Comparison of ENCODE assay signal across 16 mouse cellular contexts in the genomic region with DNA sequence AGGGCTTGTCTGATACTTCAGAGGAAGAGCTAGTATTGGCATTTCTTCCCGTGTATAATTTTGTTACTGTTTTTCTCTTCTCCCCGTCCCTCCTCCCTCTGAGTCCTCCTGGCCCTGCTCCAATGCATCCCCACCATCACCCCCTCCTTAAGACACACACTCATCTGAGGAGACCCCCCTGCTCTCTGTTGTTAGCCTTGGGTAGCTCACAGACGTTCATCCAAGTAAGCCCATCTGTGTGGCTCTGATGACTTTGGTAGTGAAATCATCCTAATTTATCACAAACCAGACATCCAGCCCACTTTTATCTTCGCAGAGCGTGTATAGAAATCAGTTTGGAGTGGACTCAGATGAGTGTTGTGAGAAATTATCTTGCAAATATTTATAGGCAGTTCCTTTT. TPM values are rescaled to one million over a fixed set of nuclear protein-coding genes. Genes with fewer than 3 reads are reported as not detected.
DNase-seq lines count a peak whose midpoint lies in the region; ATAC-seq and TF ChIP-seq lines count a peak whose summit lies in the region.
"Had no signal": no experiment of that assay in that cellular context is flagged by ENCODE, and none has a peak within 500 bp of the region (broad histone marks: within the 10 kb centered on the region; RNA-seq: fewer than 3 reads in every experiment).

No protein-coding gene starts in this region.

- TF ChIP-seq EP300 in stomach, postnatal 0 days (optimal IDR thresholded peaks at IDR 0.05), result no peak

- H3K9ac ChIP-seq in hindbrain, embryonic 11.5 days (ENCODE audit: low read depth, low read length), result no peak overlapping the region
- H3K9ac ChIP-seq in stomach, embryonic 15.5 days, result no peak overlapping the region
- no peak overlapping the region for H3K9ac ChIP-seq in stomach, postnatal 0 days (ENCODE audit: low read length)
- peak overlapping the region; percentile 32; the same call in 1 of the 2 replicates for H3K9ac ChIP-seq in limb, embryonic 13.5 days
- H3K9ac ChIP-seq in kidney, embryonic 15.5 days, result no peak overlapping the region
- H3K9ac ChIP-seq: embryonic facial prominence, embryonic 15.5 days; heart, embryonic 13.5 days had no signal

- H3K4me1 ChIP-seq in hindbrain, embryonic 11.5 days (replicated peaks; ENCODE audit: control insufficient read depth, insufficient read depth, low read length), result peaks cover 3% of the 10 kb centered on the region; the same call in 1 of the 2 replicates
- peaks cover 47% of the 10 kb centered on the region for H3K4me1 ChIP-seq in hindbrain, embryonic 10.5 days (replicated peaks)
- peaks cover 4% of the 10 kb centered on the region; the same call in 1 of the 2 replicates for H3K4me1 ChIP-seq in stomach, embryonic 15.5 days
- H3K4me1 ChIP-seq in stomach, postnatal 0 days (replicated peaks; ENCODE audit: control insufficient read depth, insufficient read depth), result no peaks in the 10 kb centered on the region
- H3K4me1 ChIP-seq in limb, embryonic 13.5 days, result peaks cover 79% of the 10 kb centered on the region
- peaks cover 21% of the 10 kb centered on the region for H3K4me1 ChIP-seq in kidney, embryonic 15.5 days

- H3K36me3 ChIP-seq in hindbrain, embryonic 11.5 days (ENCODE audit: control insufficient read depth, insufficient read depth, low read length), result no peaks in the 10 kb centered on the region
- H3K36me3 ChIP-seq in hindbrain, embryonic 10.5 days, result no peaks in the 10 kb centered on the region
- no peaks in the 10 kb centered on the region for H3K36me3 ChIP-seq in stomach, embryonic 15.5 days
- no peaks in the 10 kb centered on the region for H3K36me3 ChIP-seq in stomach, postnatal 0 days (ENCODE audit: control insufficient read depth, insufficient read depth, low read length)
- H3K36me3 ChIP-seq in limb, embryonic 13.5 days, result no peaks in the 10 kb centered on the region
- no peaks in the 10 kb centered on the region for H3K36me3 ChIP-seq in kidney, embryonic 15.5 days
- H3K36me3 ChIP-seq: embryonic facial prominence, embryonic 15.5 days; heart, embryonic 13.5 days had no signal

- peaks cover 4% of the 10 kb centered on the region for H3K27me3 ChIP-seq in hindbrain, embryonic 11.5 days (ENCODE audit: control insufficient read depth, insufficient read depth, low read length)
- H3K27me3 ChIP-seq in hindbrain, embryonic 10.5 days (ENCODE audit: insufficient read depth, poor library complexity, severe bottlenecking), result peaks cover 55% of the 10 kb centered on the region
- H3K27me3 ChIP-seq in stomach, embryonic 15.5 days (replicated peaks), result peaks cover 4% of the 10 kb centered on the region; the same call in 1 of the 2 replicates
- H3K27me3 ChIP-seq in stomach, postnatal 0 days (ENCODE audit: control insufficient read depth, insufficient read depth, low read length), result no peaks in the 10 kb centered on the region
- H3K27me3 ChIP-seq in limb, embryonic 13.5 days, result peaks cover 15% of the 10 kb centered on the region
- peaks cover 84% of the 10 kb centered on the region for H3K27me3 ChIP-seq in kidney, embryonic 15.5 days

- ATAC-seq in hindbrain, embryonic 11.5 days (ENCODE audit: low FRiP score), result no peak
- ATAC-seq in stomach, embryonic 15.5 days (ENCODE audit: insufficient read depth, low FRiP score, low read depth), result no peak
- ATAC-seq in stomach, postnatal 0 days (ENCODE audit: low FRiP score, low TSS enrichment), result no peak
- ATAC-seq in limb, embryonic 13.5 days (ENCODE audit: low FRiP score, low read depth), result no peak
- no peak for ATAC-seq in kidney, embryonic 15.5 days (replicated peaks; ENCODE audit: low FRiP score)
- ATAC-seq: Patski had no signal

- 0 out of 2 replicates have a peak overlapping the region, but pooled peaks have one; percentile 2 for H3K27ac ChIP-seq in hindbrain, embryonic 11.5 days (ENCODE audit: low read depth, low read length)
- no peak overlapping the region for H3K27ac ChIP-seq in hindbrain, embryonic 10.5 days
- H3K27ac ChIP-seq in stomach, embryonic 15.5 days, result no peak overlapping the region
- no peak overlapping the region for H3K27ac ChIP-seq in stomach, postnatal 0 days (replicated peaks)
- H3K27ac ChIP-seq in limb, embryonic 13.5 days, result peak overlapping the region; percentile 75
- H3K27ac ChIP-seq in kidney, embryonic 15.5 days, result no peak overlapping the region
- H3K27ac ChIP-seq: embryonic facial prominence, embryonic 15.5 days; heart, embryonic 13.5 days; left cerebral cortex, adult 2 months had no signal

- no peak for TF ChIP-seq CTCF in stomach, postnatal 0 days (IDR thresholded peaks at IDR 0.05; ENCODE audit: low read depth)

- no peak for DNase-seq in hindbrain, embryonic 11.5 days (ENCODE audit: low spot score)
- DNase-seq in hindbrain, embryonic 10.5 days (ENCODE audit: low spot score), result no peak
- no peak for DNase-seq in stomach, postnatal 0 days (ENCODE audit: low spot score)
- no peak for DNase-seq in kidney, postnatal 14 days
- DNase-seq in urinary bladder, postnatal 25 days (ENCODE audit: low spot score), result no peak
- DNase-seq: cerebellum, adult 11-12 months; kidney, adult 8-10 months; thymus, postnatal 4 days had no signal

- WGBS in hindbrain, embryonic 11.5 days, result 71% methylated on average over 5 of the region's 5 CpGs
- 76% methylated on average over 5 of the region's 5 CpGs for WGBS in hindbrain, embryonic 10.5 days
- WGBS in stomach, embryonic 15.5 days, result 33% methylated on average over 5 of the region's 5 CpGs
- 41% methylated on average over 5 of the region's 5 CpGs for WGBS in stomach, postnatal 0 days
- 47% methylated on average over 5 of the region's 5 CpGs for WGBS in limb, embryonic 13.5 days
- WGBS in kidney, embryonic 15.5 days, result 56% methylated on average over 5 of the region's 5 CpGs

- no peaks in the 10 kb centered on the region for H3K9me3 ChIP-seq in hindbrain, embryonic 11.5 days (ENCODE audit: control insufficient read depth, low read length)
- H3K9me3 ChIP-seq in hindbrain, embryonic 10.5 days, result no peaks in the 10 kb centered on the region
- H3K9me3 ChIP-seq in stomach, embryonic 15.5 days, result no peaks in the 10 kb centered on the region
- no peaks in the 10 kb centered on the region for H3K9me3 ChIP-seq in stomach, postnatal 0 days (ENCODE audit: control insufficient read depth, low read length)
- H3K9me3 ChIP-seq in limb, embryonic 13.5 days, result no peaks in the 10 kb centered on the region
- H3K9me3 ChIP-seq in kidney, embryonic 15.5 days (replicated peaks), result no peaks in the 10 kb centered on the region
- H3K9me3 ChIP-seq: embryonic facial prominence, embryonic 15.5 days; heart, embryonic 13.5 days had no signal

- H3K4me3 ChIP-seq in hindbrain, embryonic 11.5 days (ENCODE audit: low read depth, low read length), result no peak overlapping the region
- no peak overlapping the region for H3K4me3 ChIP-seq in hindbrain, embryonic 10.5 days
- H3K4me3 ChIP-seq in stomach, embryonic 15.5 days (replicated peaks), result no peak overlapping the region
- no peak overlapping the region for H3K4me3 ChIP-seq in stomach, postnatal 0 days (ENCODE audit: low read depth, low read length)
- no peak overlapping the region for H3K4me3 ChIP-seq in limb, embryonic 13.5 days
- H3K4me3 ChIP-seq in kidney, embryonic 15.5 days (replicated peaks), result no peak overlapping the region
- H3K4me3 ChIP-seq: embryonic facial prominence, embryonic 15.5 days; heart, embryonic 13.5 days; left cerebral cortex, adult 2 months had no signal

- H3K4me2 ChIP-seq in hindbrain, embryonic 11.5 days (replicated peaks; ENCODE audit: low read depth, low read length), result no peak overlapping the region
- peak overlapping the region; percentile 32 for H3K4me2 ChIP-seq in stomach, embryonic 15.5 days
- no peak overlapping the region for H3K4me2 ChIP-seq in stomach, postnatal 0 days (replicated peaks; ENCODE audit: low read depth)
- H3K4me2 ChIP-seq in limb, embryonic 13.5 days (replicated peaks), result peak overlapping the region; percentile 12
- H3K4me2 ChIP-seq in kidney, embryonic 15.5 days, result no peak overlapping the region
- H3K4me2 ChIP-seq: embryonic facial prominence, embryonic 15.5 days; heart, embryonic 13.5 days; liver, embryonic 11.5 days had no signal

RNA-seq across cellular contexts. Expression of gene Zfhx3, which starts 4.4 kb away (rescaled TPM):
- polyA plus RNA-seq in hindbrain, embryonic 11.5 days (2014; fragmentation: Nextera tagmentation; extraction: Ambion mirVana), result 36.4 and 47.1 TPM in 2 replicates
- 12.9 and 22.0 TPM in 2 replicates for polyA plus RNA-seq in hindbrain, embryonic 10.5 days (2016; fragmentation: Nextera tagmentation; extraction: Ambion mirVana)
- polyA plus RNA-seq in stomach, embryonic 15.5 days (2015; fragmentation: Nextera tagmentation; extraction: Ambion mirVana), result 12.9 and 14.3 TPM in 2 replicates
- polyA plus RNA-seq in stomach, postnatal 0 days (2015; fragmentation: Nextera tagmentation; extraction: Ambion mirVana), result 4.1 and 4.6 TPM in 2 replicates
- polyA plus RNA-seq in limb, embryonic 13.5 days (2015; fragmentation: Nextera tagmentation; extraction: Ambion mirVana), result 44.1 and 50.0 TPM in 2 replicates
- 9.2 and 9.4 TPM in 2 replicates for polyA plus RNA-seq in kidney, embryonic 15.5 days (2015; fragmentation: Nextera tagmentation; extraction: Ambion mirVana)

Comparison
In these comparisons a context has a peak if more than half of its experiments do, and no peak if none do; other contexts are left out.
1. H3K27ac ChIP-seq: peak in hindbrain, embryonic 11.5 days (single experiment) and limb, embryonic 13.5 days (single experiment); none in hindbrain, embryonic 10.5 days (single experiment), stomach, embryonic 15.5 days (single experiment), stomach, postnatal 0 days (single experiment) and kidney, embryonic 15.5 days (single experiment).
2. H3K4me2 ChIP-seq: peak in stomach, embryonic 15.5 days (single experiment) and limb, embryonic 13.5 days (single experiment); none in hindbrain, embryonic 11.5 days (single experiment), stomach, postnatal 0 days (single experiment) and kidney, embryonic 15.5 days (single experiment).